12 mouse cellular contexts compared by ENCODE assay signal in genomic region chr7:77287657-77288056, GRCm38 (mm10).
"Had no signal": no experiment of that assay in that cellular context is flagged by ENCODE, and none has a peak within 500 bp of the region (broad histone marks: within the 10 kb centered on the region; RNA-seq: fewer than 3 reads in every experiment).

No protein-coding gene starts in this region.

- H3K4me2 ChIP-seq: kidney, embryonic 15.5 days; limb, embryonic 12.5 days; lung, embryonic 14.5 days; midbrain, embryonic 13.5 days had no signal

- DNase-seq: kidney, adult 2 months; kidney, postnatal 14 days; lung, embryonic 14.5 days; lung, postnatal 10 days; right cerebral cortex, postnatal 25 days; thymus, postnatal 4 days had no signal

- H3K4me1 ChIP-seq: kidney, embryonic 15.5 days; midbrain, embryonic 13.5 days had no signal

- H3K4me3 ChIP-seq: kidney, embryonic 15.5 days; left cerebral cortex, adult 2 months; limb, embryonic 12.5 days; midbrain, embryonic 13.5 days had no signal

- H3K36me3 ChIP-seq: kidney, embryonic 15.5 days; limb, embryonic 12.5 days; midbrain, embryonic 13.5 days had no signal

- H3K27me3 ChIP-seq: kidney, embryonic 15.5 days; limb, embryonic 12.5 days; midbrain, embryonic 13.5 days had no signal

- ATAC-seq: intestine, embryonic 16.5 days; midbrain, embryonic 13.5 days had no signal

- H3K9ac ChIP-seq: kidney, embryonic 15.5 days; limb, embryonic 12.5 days; lung, embryonic 14.5 days; midbrain, embryonic 13.5 days had no signal

- H3K9me3 ChIP-seq: kidney, embryonic 15.5 days; limb, embryonic 12.5 days; midbrain, embryonic 13.5 days had no signal

- H3K27ac ChIP-seq: kidney, embryonic 15.5 days; left cerebral cortex, adult 2 months; limb, embryonic 12.5 days; macrophage; midbrain, embryonic 13.5 days had no signal
